Mouse (Mus musculus): ENCODE data around the gene Mul1. TPM values are rescaled to one million over a fixed set of nuclear protein-coding genes. Genes with fewer than 3 reads are reported as not detected.
A peak's percentile ranks its signal among the peaks of the same experiment; 100 is the strongest.

Gene Mul1
- polyA plus RNA-seq, 1 experiment from 2014 or later, result 18.3 TPM

GRCm38 (mm10) chr4:138447387-138447786 lies 12.9 kb downstream of the Mul1 start:
- peaks cover 6% of the 10 kb centered on the region; the same call in 1 of the 2 replicates for H3K27me3 ChIP-seq
- H3K9ac ChIP-seq, result no peak overlapping the region
- no peak overlapping the region for H3K4me3 ChIP-seq
- no peaks in the 10 kb centered on the region for H3K36me3 ChIP-seq
- no peaks in the 10 kb centered on the region for H3K4me1 ChIP-seq
- ATAC-seq (ENCODE audit: borderline replicate concordance, extremely low read depth, low FRiP score, low TSS enrichment), result peak; percentile 73; the same call in 1 of the 2 replicates
- H3K4me2 ChIP-seq, result no peak overlapping the region
- H3K27ac ChIP-seq, result no peak overlapping the region
- WGBS, result 0% methylated on average over 8 of the region's 8 CpGs
- H3K9me3 ChIP-seq, result no peaks in the 10 kb centered on the region

- 44% methylated on average over 15 of the region's 15 CpGs for WGBS
- H3K27me3 ChIP-seq, result peaks cover 11% of the 10 kb centered on the region; the same call in 1 of the 2 replicates
- no peak overlapping the region for H3K4me3 ChIP-seq
- H3K9ac ChIP-seq, result no peak overlapping the region
- no peaks in the 10 kb centered on the region for H3K9me3 ChIP-seq
- peaks cover 1% of the 10 kb centered on the region; the same call in 1 of the 2 replicates for H3K4me1 ChIP-seq
- no peak overlapping the region for H3K27ac ChIP-seq
- no peaks in the 10 kb centered on the region for H3K36me3 ChIP-seq
- no peak for ATAC-seq (ENCODE audit: borderline replicate concordance, extremely low read depth, low FRiP score, low TSS enrichment)
- no peak overlapping the region for H3K4me2 ChIP-seq
Measured at GRCm38 (mm10) chr4:138447827-138448602, 13.5 kb downstream of the Mul1 start.

DNA sequence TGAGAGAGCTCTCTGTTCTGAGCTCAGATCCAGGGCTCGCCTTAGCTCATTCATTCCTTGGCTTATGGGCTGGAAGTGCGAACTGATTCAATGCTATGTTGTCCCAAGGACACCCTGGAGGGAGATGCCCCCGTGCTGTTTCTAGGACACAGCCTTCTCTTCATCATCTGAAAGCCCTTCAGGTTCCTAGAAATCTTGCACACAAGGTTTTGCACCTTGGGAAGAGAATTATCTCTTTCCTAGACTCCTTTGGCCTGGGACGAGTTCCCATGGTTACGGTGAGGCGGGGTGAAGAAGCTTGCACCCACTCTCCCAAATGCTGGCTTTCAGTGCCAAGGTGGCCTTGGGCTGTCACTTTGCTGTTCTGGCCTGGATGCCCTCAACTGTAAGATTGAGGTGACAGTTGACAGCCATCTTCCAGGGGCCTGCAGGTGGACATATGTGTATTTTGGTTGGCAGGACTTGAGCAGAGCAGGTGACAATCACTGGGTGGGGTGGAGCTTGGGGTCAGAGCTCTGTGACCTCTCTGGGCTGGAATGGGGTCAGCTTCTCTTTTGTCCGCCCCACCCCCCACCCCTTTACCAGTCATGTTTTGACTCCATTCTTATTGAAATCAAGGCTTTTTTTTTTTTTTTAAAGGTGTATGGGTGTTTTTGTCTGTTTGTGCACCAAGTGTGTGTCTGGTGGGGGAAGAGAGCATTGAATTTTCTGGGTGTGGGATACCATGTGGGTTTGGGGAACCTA lies 14.6 kb downstream of the Mul1 start:
- ATAC-seq (ENCODE audit: borderline replicate concordance, extremely low read depth, low FRiP score, low TSS enrichment), result no peak
- Histone ChIP-seq H3K4me1 (peaks cover 11% of the 10 kb centered on the region), H3K27me3 (peaks cover 18% of the 10 kb centered on the region; the same call in 1 of the 2 replicates), H3K4me3 (no peak overlapping the region), H3K27ac (no peak overlapping the region), H3K9me3 (no peaks in the 10 kb centered on the region), H3K4me2 (no peak overlapping the region), H3K9ac (no peak overlapping the region), H3K36me3 (no peaks in the 10 kb centered on the region)
- WGBS, result 55% methylated on average over 7 of the region's 7 CpGs

GRCm38 (mm10) chr4:138449636-138450314 lies 15.3 kb downstream of the Mul1 start:
- Histone ChIP-seq H3K9ac (no peak overlapping the region), H3K36me3 (no peaks in the 10 kb centered on the region), H3K4me2 (no peak overlapping the region), H3K4me1 (peaks cover 11% of the 10 kb centered on the region), H3K27ac (no peak overlapping the region), H3K27me3 (peaks cover 18% of the 10 kb centered on the region; the same call in 1 of the 2 replicates), H3K4me3 (no peak overlapping the region), H3K9me3 (no peaks in the 10 kb centered on the region)
- ATAC-seq (ENCODE audit: borderline replicate concordance, extremely low read depth, low FRiP score, low TSS enrichment), result no peak
- 52% methylated on average over 12 of the region's 12 CpGs for WGBS

- no peak overlapping the region for H3K4me3 ChIP-seq
- no peaks in the 10 kb centered on the region for H3K9me3 ChIP-seq
- 42% methylated on average over 15 of the region's 15 CpGs for WGBS
- H3K4me2 ChIP-seq, result no peak overlapping the region
- no peak for ATAC-seq (ENCODE audit: borderline replicate concordance, extremely low read depth, low FRiP score, low TSS enrichment)
- no peak overlapping the region for H3K27ac ChIP-seq
- H3K36me3 ChIP-seq, result no peaks in the 10 kb centered on the region
- peaks cover 34% of the 10 kb centered on the region for H3K4me1 ChIP-seq
- H3K9ac ChIP-seq, result no peak overlapping the region
- H3K27me3 ChIP-seq, result peaks cover 18% of the 10 kb centered on the region; the same call in 1 of the 2 replicates
Measured at GRCm38 (mm10) chr4:138452306-138453096, 18.0 kb downstream of the Mul1 start.

GRCm38 (mm10) chr4:138453097-138453752 lies 18.8 kb downstream of the Mul1 start:
- peak overlapping the region; percentile 83; the same call in 1 of the 2 replicates for H3K9ac ChIP-seq
- peaks cover 18% of the 10 kb centered on the region; the same call in 1 of the 2 replicates for H3K27me3 ChIP-seq
- no peak for ATAC-seq (ENCODE audit: borderline replicate concordance, extremely low read depth, low FRiP score, low TSS enrichment)
- 8% methylated on average over 19 of the region's 19 CpGs for WGBS
- no peaks in the 10 kb centered on the region for H3K36me3 ChIP-seq
- H3K9me3 ChIP-seq, result no peaks in the 10 kb centered on the region
- peaks cover 40% of the 10 kb centered on the region for H3K4me1 ChIP-seq
- H3K4me3 ChIP-seq, result peak overlapping the region; percentile 84
- H3K4me2 ChIP-seq, result peak overlapping the region; percentile 94
- H3K27ac ChIP-seq, result peak overlapping the region; percentile 86; the same call in 1 of the 2 replicates

GRCm38 (mm10) chr4:138453753-138454570 lies 19.5 kb downstream of the Mul1 start, which contains the start of gene Camk2n1:
Gene Camk2n1, plus strand, starts transcription at chr4:138454314.
- Histone ChIP-seq H3K27me3 (peaks cover 18% of the 10 kb centered on the region; the same call in 1 of the 2 replicates), H3K9me3 (no peaks in the 10 kb centered on the region)

GRCm38 (mm10) chr4:138454571-138455140 lies 20.2 kb downstream of the Mul1 start:
- Histone ChIP-seq H3K4me1 (peaks cover 40% of the 10 kb centered on the region), H3K4me2 (peak overlapping the region; percentile 94), H3K9ac (peak overlapping the region; percentile 83), H3K27ac (peak overlapping the region; percentile 86), H3K27me3 (peaks cover 18% of the 10 kb centered on the region; the same call in 1 of the 2 replicates), H3K9me3 (no peaks in the 10 kb centered on the region), H3K36me3 (no peaks in the 10 kb centered on the region), H3K4me3 (peak overlapping the region; percentile 84)
- under 1% methylated on average over 66 of the region's 78 CpGs for WGBS
- peak; percentile 39; the same call in 1 of the 2 replicates for ATAC-seq (ENCODE audit: borderline replicate concordance, extremely low read depth, low FRiP score, low TSS enrichment)

More at GRCm38 (mm10) chr4:138453753-138454570, 19.5 kb downstream of the Mul1 start, which contains the start of gene Camk2n1:
- peak; percentile 82 for ATAC-seq (ENCODE audit: borderline replicate concordance, extremely low read depth, low FRiP score, low TSS enrichment)
- WGBS, result under 1% methylated on average over 37 of the region's 64 CpGs
- no peaks in the 10 kb centered on the region for H3K36me3 ChIP-seq
- peak within 1 kb of the TSS; percentile 83 for H3K9ac ChIP-seq
- peak within 1 kb of the TSS; percentile 94 for H3K4me2 ChIP-seq
- peak within 1 kb of the TSS; percentile 84 for H3K4me3 ChIP-seq
- peak within 1 kb of the TSS; percentile 86 for H3K27ac ChIP-seq
- H3K4me1 ChIP-seq, result peaks cover 40% of the 10 kb centered on the region

DNA sequence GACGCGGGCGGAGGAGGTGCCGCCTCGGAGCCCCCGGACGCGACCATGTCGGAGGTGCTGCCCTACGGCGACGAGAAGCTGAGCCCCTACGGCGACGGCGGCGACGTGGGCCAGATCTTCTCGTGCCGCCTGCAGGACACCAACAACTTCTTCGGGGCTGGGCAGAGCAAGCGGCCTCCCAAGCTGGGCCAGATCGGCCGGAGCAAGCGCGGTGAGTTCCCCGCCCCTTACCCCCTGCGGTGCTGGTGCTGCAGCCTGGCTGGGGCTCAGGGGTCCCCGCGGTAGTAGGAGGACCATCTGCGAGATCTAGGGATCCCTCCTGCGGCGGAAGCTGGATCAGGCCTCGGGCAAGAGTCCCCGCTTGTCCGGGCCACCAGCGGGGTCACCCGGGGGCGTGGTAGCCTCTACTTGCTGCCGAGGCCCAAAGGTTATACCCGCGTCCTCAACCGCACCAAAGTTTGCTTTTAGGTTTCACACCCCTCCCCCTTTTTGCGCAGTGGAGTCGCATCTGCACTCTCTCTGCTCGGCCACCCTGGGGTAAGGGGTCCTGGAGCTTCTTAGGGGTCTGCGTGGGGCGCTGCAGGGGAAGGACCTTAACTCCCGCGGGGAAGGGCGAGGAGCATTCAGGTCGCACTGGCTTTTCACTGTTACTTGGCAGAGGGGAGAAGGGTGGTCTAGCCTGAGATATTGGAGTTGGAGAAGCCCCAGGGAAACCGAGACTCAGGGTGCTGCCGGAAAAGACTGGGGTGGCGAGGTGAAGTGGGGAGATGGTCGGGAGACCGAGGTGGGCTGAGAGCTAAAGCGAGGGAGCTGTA lies 20.9 kb downstream of the Mul1 start:
- under 1% methylated on average over 58 of the region's 58 CpGs for WGBS
- peaks cover 18% of the 10 kb centered on the region; the same call in 1 of the 2 replicates for H3K27me3 ChIP-seq
- peak overlapping the region; percentile 94 for H3K4me2 ChIP-seq
- ATAC-seq (ENCODE audit: borderline replicate concordance, extremely low read depth, low FRiP score, low TSS enrichment), result peak; percentile 4; the same call in 1 of the 2 replicates
- H3K4me1 ChIP-seq, result peaks cover 40% of the 10 kb centered on the region
- H3K27ac ChIP-seq, result peak overlapping the region; percentile 86
- peak overlapping the region; percentile 84 for H3K4me3 ChIP-seq
- no peaks in the 10 kb centered on the region for H3K36me3 ChIP-seq
- peak overlapping the region; percentile 83 for H3K9ac ChIP-seq
- H3K9me3 ChIP-seq, result no peaks in the 10 kb centered on the region

Data from lung, embryonic 15.5 days (tissue).